Mouse (Mus musculus): Measurements from ENCODE around the gene Clip4.
"Not testable (repeated sequence)": the region's sequence is repeated elsewhere in the genome, so short reads cannot be mapped to it uniquely, and the experiment has no call there.

The Clip4 gene

DNA sequence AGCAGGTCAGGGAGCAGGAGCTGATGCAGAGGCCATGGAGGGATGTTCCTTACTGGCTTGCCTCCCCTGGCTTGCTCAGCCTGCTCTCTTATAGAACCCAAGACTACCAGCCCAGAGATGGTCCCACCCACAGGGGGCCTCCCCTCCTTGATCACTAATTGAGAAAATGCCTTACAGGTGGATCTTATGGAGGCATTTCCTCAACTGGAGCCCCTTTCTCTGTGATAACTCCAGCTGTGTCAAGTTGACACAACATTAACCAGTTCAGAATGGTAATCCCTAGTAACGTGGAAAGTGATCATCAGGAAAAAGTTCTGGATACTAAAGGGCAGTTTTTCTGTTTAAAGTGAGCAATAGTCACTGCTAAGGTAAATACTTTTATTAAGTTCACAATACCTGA lies at the start of gene Clip4:
TSS of gene Clip4 (plus strand) at position 301 of the 400 bp plus-strand sequence.
- not testable (repeated sequence) for DNase-seq (ENCODE audit: low spot score)

DNA sequence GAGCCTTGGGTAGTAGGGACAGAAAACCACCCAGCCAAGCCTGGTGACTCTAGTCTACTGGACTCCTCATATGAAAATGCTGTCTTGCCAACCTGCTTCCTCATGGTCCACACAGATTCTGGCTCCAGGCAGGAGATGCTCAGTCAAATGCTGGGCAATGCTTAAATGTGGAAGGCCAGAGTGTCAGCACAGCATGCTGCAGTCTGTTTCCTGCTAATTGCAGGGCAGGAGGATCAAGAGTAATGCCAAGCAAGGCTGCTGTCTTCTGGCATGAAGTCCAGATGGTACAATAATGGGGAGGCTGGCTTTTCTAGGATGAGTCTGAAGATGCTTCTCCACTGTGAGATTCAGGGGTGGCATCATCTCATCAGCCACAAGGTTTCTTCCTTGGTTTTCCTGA lies 47.8 kb upstream of the Clip4 start:
- no peak for DNase-seq (ENCODE audit: low spot score)

DNA sequence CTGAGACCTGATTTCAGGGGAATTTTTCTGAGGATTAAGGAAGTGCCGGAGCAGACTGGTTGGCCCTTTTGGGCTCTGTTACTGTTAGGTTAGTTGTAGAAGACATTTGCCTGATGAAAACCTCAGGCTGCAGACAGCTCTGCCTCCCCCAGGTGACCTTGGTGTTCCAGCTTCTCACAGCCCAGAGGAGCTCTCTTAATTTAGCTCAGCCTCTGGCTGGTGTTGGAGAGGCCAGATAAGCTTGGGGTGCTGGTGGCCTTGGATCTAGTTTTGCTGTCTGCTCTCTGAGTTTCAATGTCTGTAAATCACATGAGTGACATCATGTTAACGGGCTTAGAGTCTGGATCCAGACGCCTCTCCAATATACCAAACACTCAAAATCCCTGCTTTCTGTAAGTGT lies 47.3 kb upstream of the Clip4 start:
- no peak for DNase-seq (ENCODE audit: low spot score)

DNA sequence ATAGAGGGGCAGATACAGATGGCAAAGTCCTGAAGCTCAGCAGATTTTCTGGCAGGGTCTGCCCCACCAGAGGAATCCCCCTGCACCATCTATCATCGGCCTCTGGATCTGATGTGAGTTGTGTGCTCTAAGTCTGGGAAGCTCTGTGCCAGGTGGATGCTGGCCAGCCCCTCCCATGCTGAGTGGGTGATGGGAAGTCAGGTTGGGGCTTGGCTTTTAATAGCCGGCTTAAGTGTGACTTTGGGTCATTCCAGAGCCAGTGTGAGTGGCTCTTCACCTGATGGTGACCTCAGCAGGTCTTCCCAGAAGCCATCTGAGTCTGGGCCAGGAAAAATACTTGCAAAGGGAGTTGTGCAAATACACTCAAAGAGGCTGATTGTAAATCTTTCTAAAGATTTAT lies 37.6 kb upstream of the Clip4 start:
- DNase-seq (ENCODE audit: low spot score), result no peak

DNA sequence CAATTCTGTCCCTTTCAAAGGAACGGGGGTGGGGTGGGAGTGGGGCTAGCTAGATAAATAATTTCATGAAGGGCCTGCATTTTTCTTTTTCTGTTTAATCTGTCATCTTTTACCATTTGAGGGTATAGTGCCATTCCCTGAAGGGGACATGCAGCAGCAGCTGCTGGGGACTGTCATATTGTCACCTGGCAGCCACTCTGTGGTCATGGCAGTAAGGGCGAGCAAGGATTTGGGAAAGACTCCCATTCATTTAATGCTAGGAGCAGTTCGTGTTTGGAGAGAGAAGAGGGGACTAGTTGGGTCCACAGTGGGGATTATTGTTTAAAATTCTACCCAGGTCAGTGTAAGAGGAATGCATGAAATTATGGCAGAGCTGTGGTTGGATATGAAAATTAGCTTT lies 31.8 kb upstream of the Clip4 start:
- no peak for DNase-seq (ENCODE audit: low spot score)

DNA sequence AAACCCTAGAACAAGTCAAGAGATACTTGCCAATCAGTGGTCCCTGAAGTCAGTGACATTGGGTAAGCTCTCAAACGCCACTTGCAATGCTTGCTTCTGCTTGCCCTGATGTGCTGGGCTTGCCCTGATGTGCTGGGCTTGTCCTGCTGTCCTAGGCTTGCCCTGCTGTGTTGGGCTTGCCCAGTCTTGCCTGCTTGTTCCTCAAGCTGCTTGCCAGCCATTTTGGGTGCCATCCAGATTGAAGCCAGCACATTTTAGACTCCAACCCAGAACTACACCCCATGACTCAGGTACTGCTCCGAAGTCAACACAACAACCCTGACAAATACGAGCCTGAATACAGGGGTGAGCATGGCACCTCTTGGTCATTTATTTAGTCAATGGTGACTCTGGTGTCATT lies 26.1 kb upstream of the Clip4 start:
- DNase-seq (ENCODE audit: low spot score), result no peak

DNA sequence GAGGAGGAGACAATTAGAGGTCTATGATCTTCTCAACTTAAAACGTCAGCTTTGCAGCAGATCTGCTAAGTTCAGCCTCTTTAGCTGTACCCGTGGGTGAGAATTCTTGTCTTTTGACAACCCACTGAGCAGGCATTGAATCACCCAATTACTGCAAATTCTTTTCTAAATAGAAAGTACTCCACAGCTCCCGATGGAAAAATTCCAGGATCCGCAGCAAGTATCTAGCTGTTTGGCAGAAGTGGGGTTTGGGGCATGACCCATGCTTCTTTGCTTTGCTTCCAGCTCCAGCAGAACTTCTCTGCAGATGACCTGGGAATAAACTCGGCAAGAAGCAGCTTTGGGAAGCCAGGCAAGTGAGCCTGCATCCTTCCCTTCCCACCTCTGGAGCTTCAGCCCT lies 25.3 kb upstream of the Clip4 start:
- DNase-seq (ENCODE audit: low spot score), result no peak

DNA sequence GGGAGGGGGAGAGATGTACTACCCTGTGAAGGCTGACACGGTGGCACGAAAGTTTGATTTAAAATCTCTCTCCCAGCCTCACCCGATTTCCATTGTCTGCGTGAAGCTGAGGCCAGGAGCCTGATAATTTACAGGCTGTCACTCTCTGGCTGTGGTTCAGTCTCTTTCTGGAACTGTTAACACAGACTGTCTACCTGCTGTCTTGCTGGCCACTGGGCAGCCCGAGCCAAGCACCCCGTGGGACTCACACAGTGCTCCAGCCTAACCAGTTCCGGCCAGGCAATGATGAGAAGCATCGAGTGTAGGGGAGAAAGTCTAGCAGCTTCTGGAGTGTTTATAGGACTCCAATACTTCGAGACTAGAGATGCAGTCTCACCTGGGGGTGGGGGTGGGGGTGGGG lies 22.2 kb upstream of the Clip4 start:
- DNase-seq (ENCODE audit: low spot score), result no peak

DNA sequence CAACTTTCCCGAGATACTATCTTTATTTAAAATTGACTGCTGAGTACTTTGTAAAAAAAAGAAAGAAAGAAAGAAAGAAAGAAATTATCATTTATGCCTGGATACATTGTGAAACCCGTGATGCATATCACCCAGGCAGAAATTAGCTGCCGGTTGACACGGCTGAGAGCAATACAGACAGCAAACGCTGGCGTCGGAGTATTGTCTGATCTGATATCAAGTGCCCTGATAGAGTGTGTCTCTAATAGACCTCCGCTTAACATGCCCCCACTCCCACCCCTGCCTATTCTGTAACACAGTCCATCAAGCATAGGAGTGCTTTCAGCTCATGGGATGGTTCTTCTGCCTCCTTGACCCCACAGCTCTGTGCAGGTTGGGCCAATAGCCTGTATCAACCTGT lies 20.7 kb upstream of the Clip4 start:
- no peak for DNase-seq (ENCODE audit: low spot score)

DNA sequence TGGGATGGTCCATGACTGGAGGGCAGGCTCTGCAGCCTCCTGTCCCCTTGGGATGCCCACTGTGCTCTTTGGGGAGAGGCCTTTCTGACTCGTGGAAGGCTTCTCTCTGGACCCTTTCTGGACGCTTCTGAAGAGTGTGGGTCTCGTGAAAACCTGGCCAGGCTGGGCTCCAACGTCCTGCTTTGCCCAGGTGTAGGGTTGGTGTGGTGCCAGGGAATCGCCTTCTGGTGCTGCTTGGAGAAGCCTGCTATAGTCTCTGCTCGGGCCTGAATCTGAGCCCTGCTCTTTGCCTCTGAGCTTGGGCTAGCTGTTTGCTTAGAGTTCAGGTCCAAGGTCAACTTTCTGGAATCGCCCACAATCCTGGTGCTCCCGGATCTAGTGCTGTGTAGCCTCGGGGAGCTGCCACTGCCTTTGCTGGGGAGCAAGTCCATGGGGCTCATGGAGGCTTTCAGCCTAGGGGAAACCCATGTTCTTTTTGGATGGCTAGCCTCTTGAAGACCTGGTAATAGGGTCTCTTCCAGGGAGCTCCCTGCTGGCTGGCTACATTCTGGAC lies 18.6 kb upstream of the Clip4 start:
- no peak for DNase-seq (ENCODE audit: low spot score)

DNA sequence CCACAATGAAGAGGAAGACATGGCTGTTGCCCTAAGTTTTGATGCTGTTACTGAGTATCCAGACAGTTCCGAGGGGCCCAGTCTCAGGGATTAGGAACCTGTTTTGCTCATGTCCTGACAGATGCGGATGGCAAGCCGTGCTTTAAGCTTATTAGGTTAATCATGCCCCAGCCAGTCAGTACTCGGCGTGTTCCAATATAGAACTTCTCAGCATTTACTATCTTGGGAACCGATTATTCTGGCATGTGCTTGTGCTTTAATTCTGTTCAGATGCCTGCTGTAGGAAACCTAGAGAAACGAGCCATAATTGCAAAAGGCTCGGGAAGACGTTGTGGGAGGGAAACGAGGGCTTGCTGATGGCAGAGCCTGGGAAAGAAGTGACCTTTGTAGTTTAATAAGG lies 15.4 kb upstream of the Clip4 start, which contains the start of gene Pcare:
TSS of gene Pcare (minus strand) at position 64 of the 400 bp plus-strand sequence.
- DNase-seq (ENCODE audit: low spot score), result no peak

DNA sequence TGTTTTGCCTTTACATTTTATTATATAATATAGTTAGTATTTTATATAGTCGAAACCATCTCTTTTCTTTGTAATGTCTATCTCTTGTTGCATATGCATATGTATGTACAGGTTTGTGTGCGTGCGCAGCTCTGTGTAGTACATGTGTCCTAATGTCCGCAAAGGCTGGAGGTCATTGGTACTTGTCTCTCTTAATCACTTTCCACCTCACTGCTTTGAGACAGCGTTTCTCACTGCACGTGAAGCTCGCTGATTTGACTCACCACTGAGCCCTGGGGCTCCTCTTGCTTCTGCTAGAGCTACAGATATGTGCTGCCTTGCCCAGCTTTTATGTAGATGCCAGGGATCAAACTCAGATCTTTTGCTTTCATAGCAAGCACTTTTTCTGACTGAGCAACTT lies 7.7 kb upstream of the Clip4 start:
- no peak for DNase-seq (ENCODE audit: low spot score)

DNA sequence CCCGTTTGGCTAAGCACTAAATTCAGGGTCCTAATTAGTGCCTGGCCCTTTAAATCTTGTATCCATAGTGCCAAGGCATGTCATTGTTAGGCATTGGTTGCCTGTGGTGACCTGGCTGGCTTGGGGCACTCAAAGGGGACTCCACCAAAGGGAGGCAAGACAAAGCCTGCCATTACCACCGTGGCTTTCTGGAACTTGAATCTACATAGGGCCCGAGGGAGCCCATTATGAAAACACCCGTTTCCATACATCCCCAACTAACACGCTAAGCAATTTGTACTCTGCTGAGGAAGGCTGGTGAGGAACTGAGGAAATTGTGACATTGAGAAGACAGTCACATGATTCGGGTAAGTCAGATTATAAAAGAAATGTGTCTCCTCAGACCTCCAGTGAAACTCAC lies 1.3 kb downstream of the Clip4 start:
- DNase-seq (ENCODE audit: low spot score), result no peak

DNA sequence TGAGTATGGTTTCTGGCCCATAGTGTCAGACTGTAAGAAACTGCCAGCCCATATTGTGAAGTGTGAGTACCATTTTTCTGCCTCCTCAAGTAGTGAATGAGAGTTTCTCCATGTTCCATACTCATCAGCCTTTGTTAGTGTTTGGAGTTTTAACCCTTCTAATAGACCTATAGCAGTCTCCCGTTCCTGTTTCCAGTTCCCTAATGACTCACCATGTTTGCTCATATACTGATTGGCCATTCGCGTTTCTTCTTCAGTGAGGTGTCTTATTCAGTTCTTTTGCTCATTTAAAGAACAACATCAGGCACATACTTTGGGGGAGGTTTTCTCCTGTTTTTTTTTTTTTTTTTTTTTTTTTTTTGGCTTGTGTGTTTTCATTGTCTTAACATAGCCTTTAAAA lies 2.4 kb downstream of the Clip4 start:
- no peak for DNase-seq (ENCODE audit: low spot score)

DNA sequence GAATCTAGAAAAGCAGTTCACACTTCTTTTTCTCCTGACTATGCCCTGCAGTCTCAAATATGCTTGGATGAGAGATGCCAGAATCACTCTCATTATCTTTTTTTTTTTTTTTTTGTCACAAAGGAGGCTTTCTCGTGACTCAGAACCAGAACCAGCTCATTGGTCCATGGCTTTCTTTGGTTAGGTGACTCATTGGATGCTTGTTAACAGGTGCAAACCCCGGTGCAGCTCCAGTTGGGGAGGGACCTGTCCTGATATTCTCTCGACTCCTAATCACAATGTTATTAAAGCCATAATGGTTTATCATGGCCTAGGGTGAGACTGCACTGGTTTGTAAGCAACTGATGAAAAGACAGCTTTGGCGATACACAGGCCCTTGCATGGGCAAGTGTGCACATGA lies 5.9 kb downstream of the Clip4 start:
- no peak for DNase-seq (ENCODE audit: low spot score)

DNA sequence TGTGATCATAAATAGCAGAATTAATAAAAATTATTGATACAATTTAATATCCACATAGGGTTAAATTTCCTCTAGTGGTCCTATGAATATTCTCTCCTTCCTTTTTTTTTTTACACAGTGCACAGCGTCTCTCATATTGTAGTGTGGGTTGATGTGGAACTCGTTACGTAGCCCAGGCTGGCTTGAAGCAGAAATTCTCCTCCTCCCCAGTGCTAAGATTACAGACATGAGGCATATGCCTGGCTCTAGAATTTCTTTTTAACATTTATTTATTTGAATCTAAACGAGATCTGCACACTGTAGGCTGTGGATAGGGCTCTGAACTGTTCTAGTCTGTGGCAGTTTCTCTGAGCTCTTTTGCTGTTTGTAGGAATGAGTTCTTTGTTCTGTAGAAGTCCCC lies 7.0 kb downstream of the Clip4 start:
- DNase-seq (ENCODE audit: low spot score), result no peak

DNA sequence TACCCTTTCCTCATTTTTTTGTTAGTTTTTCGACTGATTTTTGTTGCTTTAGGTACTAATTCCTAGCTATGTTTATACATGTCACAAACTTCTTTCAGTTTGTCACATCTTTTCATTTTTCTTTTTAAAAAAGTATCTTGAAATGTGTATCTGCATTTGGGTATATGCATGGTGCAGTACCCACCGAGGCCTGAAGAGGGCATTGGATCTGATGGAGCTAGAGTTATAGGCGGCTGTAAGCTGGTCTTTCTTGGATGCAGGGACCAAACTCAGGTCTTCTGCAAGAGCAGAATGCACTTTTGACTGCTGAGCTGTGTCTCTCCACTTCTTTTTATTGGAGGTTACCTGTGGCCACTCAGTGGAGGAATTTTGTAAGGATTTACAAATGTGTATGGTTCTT lies 10.4 kb downstream of the Clip4 start:
- no peak for DNase-seq (ENCODE audit: low spot score)

DNA sequence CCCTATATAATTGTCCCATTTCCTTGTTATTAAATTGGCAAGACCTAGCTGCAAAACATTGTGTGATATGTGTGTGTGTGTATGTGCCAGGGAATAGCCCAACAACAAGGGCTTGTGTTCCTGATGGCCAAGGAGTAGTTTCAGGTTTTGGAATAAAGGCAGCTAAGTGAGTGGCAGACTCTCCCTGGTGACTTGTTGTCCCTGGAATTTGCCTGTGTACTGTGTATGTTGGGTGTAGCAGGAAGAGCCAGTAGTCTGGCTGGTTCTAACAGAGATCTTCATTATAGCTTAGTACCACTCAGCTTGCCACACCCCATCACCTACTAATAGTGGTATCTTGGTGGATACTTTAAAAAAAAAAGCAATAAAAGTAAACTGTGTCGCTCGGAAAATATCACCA lies 12.2 kb downstream of the Clip4 start:
- DNase-seq (ENCODE audit: low spot score), result no peak

DNA sequence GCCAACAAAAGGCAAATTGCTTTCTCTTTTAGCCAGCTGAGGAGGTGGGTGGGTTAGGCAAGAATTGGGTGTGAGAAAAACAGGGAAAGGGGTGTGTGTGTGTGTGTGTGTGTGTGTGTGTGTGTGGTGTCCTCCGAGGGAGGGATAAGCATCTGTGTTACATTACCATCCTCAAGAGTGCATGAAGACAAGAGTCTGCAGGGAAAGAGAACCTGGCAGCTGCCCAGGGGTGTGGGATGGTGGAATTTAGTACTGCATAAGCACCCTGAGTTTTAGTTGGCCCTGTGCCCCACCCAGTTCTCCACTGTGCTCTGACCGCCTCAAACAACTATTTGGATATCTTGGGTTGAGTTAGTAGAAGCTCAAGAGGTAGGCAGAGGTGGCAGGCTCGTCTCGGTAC lies 12.7 kb downstream of the Clip4 start:
- DNase-seq (ENCODE audit: low spot score), result no peak

DNA sequence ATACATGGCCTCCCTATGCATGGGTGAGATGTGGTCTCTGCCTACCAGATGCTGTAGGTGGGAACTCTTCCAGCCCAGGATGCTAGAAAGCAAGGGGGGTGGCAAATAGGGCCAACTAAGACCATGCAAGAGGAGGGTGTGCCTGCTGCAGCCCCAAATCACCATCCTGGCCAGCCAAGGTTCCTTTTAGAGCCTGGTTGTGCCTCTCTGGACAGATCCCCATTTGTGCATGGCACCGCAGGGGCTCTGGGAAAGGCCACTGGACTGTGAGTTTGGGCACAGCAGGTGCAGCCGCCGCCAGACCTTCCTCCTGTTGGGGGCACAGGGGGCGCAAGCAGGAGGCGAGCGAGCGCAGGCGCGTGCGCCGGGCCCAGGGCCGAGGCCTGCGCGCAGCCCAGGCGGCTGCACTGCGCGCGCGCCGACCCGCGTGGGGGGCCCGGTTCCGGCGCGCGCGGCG lies 14.0 kb downstream of the Clip4 start:
- DNase-seq (ENCODE audit: low spot score), result peak; percentile 1

DNA sequence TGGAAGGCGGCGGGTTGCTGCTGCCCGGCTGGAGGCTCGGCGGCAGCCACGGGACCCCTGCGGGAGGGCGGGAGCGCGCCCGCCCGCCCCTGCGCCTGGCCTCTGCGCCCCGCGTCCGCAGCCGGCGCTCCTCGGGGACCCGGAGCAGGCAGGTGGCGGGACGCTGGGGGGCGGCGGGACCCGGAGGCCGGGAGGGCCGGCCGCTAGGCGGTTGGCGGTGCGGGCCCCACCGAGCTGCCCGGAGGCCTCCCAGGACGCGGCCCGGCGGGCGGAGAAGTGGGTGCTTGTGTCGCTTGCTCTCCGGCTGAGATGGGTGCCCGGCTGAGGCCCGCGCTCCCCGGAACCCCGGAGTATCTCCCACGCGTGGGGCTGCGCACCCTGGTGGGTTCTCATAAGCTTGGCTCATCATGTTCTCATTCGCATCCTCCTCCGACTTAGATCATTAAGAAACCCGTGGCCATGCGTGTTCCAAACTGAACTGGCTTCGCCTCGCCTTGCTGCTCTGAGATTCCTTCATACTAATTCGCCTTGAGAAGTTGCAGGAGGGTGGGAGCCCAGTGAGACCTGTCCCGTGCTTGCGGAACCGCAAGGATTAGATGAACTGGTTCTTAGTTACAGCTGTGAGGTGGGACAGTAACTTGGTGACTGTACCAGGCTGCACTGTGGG lies 14.6 kb downstream of the Clip4 start:
- peak; percentile 18 for DNase-seq (ENCODE audit: low spot score)

DNA sequence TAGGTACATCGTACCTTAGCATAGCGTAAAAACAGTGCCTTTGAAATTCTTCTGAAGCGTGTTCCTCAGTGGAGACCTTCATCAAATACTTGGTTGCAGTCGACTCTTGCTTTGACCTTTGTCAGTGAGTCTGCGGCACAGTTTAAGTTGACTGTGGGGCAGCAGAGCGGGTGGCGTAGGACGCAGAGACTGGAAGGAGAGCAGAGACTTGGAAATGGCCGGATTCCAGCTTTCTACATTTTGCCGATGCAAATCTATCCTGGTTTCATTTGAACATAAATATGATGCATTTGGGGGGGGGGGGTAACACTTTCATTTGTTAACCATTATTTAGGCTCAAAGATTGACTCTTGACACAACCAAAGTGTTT lies 15.1 kb downstream of the Clip4 start:
- no peak for DNase-seq (ENCODE audit: low spot score)

DNA sequence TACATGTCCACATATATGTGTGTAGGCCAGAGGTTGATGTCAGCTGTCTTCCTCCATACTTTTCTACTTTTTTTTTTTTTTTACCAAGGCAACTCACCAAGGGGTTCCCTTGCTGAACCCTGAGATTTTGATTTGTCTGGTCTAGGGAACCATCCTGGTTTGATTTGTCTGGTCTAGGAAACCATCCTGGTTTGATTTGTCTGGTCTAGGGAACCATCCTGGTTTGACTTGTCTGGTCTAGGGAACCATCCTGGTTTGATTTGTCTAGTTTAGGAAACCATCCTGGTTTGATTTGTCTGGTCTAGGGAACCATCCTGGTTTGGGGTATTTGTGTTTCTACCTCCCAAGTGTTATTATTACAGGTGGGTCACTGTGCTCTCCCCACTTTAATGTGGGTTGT lies 18.2 kb downstream of the Clip4 start:
- no peak for DNase-seq (ENCODE audit: low spot score)

DNA sequence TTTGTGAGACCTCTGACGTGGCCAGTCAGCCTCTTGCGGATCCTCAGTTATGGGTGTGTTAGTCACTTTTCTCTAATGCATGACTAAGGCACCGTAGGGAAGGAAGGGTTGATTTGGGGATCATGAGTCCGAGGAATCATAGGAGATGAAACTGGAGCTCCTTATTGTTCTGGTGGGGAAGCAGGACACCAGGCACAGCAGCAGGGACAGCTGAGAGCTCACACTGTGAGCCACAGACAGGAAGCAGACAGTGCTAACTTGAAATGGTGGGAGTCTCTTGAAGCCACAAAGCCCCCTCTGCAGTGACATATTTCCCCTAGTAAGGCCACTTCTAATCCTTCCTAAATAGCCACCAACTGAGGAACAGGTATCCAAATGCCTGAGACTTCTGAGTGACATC lies 22.8 kb downstream of the Clip4 start:
- DNase-seq (ENCODE audit: low spot score), result no peak
